Comparison of ENCODE assay signal across 9 mouse cellular contexts in the genomic region with DNA sequence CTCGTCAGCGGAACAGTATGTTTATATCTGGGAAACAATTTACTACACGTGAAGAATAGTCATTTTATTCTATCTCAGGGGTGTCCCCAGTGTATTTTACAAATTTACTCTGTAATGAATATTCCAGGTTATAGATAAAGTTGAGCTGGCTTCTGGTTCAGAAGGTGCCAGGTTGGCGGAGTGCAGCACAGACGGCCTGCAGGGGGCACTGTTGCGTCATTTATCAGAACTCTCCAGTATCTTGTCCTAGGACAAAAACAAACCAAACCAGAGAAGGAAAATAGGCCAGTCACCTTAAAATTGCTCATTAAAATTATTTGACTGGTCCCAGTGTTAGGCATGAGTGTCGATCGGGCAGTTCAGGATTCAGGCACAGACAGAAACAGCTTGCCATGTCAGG.
DNase-seq lines count a peak whose midpoint lies in the region; ATAC-seq and TF ChIP-seq lines count a peak whose summit lies in the region.
"Had no signal": no experiment of that assay in that cellular context is flagged by ENCODE, and none has a peak within 500 bp of the region (broad histone marks: within the 10 kb centered on the region; RNA-seq: fewer than 3 reads in every experiment).

No protein-coding gene starts in this region.

- no peak overlapping the region for H3K4me3 ChIP-seq in liver, embryonic 12.5 days
- H3K4me3 ChIP-seq in forebrain, postnatal 0 days (ENCODE audit: low read depth, low read length): no peak overlapping the region
- no peak overlapping the region for H3K4me3 ChIP-seq in hindbrain, embryonic 14.5 days (replicated peaks; ENCODE audit: low read length)
- no peak overlapping the region for H3K4me3 ChIP-seq in midbrain, embryonic 13.5 days (replicated peaks)
- H3K4me3 ChIP-seq in stomach, postnatal 0 days (ENCODE audit: low read depth, low read length): no peak overlapping the region
- H3K4me3 ChIP-seq: embryonic facial prominence, embryonic 13.5 days had no signal

- no peak for ATAC-seq in liver, embryonic 12.5 days
- ATAC-seq in forebrain, postnatal 0 days: peak; percentile 45; the same call in 1 of the 2 replicates
- ATAC-seq in hindbrain, embryonic 14.5 days (ENCODE audit: low FRiP score): no peak
- 0 out of 2 replicates have a peak, but pooled peaks have one; percentile 9 for ATAC-seq in midbrain, embryonic 13.5 days
- ATAC-seq in stomach, postnatal 0 days (ENCODE audit: low FRiP score, low TSS enrichment): 0 out of 2 replicates have a peak, but pooled peaks have one; percentile 38

- no peak overlapping the region for H3K4me2 ChIP-seq in liver, embryonic 12.5 days
- no peak overlapping the region for H3K4me2 ChIP-seq in forebrain, postnatal 0 days (ENCODE audit: low read depth)
- no peak overlapping the region for H3K4me2 ChIP-seq in hindbrain, embryonic 14.5 days (replicated peaks)
- H3K4me2 ChIP-seq in midbrain, embryonic 13.5 days (replicated peaks): no peak overlapping the region
- H3K4me2 ChIP-seq in stomach, postnatal 0 days (replicated peaks; ENCODE audit: low read depth): no peak overlapping the region
- H3K4me2 ChIP-seq: embryonic facial prominence, embryonic 13.5 days had no signal

- H3K27ac ChIP-seq in liver, embryonic 12.5 days: no peak overlapping the region
- no peak overlapping the region for H3K27ac ChIP-seq in forebrain, postnatal 0 days (ENCODE audit: low read depth, low read length)
- H3K27ac ChIP-seq in hindbrain, embryonic 14.5 days: no peak overlapping the region
- no peak overlapping the region for H3K27ac ChIP-seq in midbrain, embryonic 13.5 days
- no peak overlapping the region for H3K27ac ChIP-seq in stomach, postnatal 0 days (replicated peaks)

- DNase-seq in liver: peak; percentile 72
- peak; percentile 61 for DNase-seq in c-Kit-positive CD71-positive TER-119-negative erythroid progenitor cells, embryonic 14.5 days (ENCODE audit: low read depth)
- peak; percentile 80 for DNase-seq in forebrain, postnatal 0 days
- peak; percentile 88 for DNase-seq in hindbrain, embryonic 14.5 days (ENCODE audit: low spot score)
- peak; percentile 67 to 83 for DNase-seq in left cerebral cortex, postnatal 10 days (ENCODE audit: extremely low spot score in 1 of 2, low spot score in 2 of 2)
- peak; percentile 71 for DNase-seq in stomach, postnatal 0 days (ENCODE audit: low spot score)

- no peaks in the 10 kb centered on the region for H3K9me3 ChIP-seq in liver, embryonic 12.5 days (replicated peaks)
- no peaks in the 10 kb centered on the region for H3K9me3 ChIP-seq in forebrain, postnatal 0 days (ENCODE audit: low read length)
- H3K9me3 ChIP-seq in hindbrain, embryonic 14.5 days (ENCODE audit: control insufficient read depth, low read length): no peaks in the 10 kb centered on the region
- H3K9me3 ChIP-seq in midbrain, embryonic 13.5 days: no peaks in the 10 kb centered on the region
- no peaks in the 10 kb centered on the region for H3K9me3 ChIP-seq in stomach, postnatal 0 days (ENCODE audit: control insufficient read depth, low read length)
- H3K9me3 ChIP-seq: embryonic facial prominence, embryonic 13.5 days had no signal

- WGBS in liver, embryonic 12.5 days (ENCODE audit: insufficient replicate concordance): 39% methylated on average over 8 of the region's 8 CpGs
- 31% methylated on average over 8 of the region's 8 CpGs for WGBS in forebrain, postnatal 0 days
- 26% methylated on average over 8 of the region's 8 CpGs for WGBS in hindbrain, embryonic 14.5 days
- WGBS in midbrain, embryonic 13.5 days: 23% methylated on average over 8 of the region's 8 CpGs
- WGBS in stomach, postnatal 0 days: 32% methylated on average over 8 of the region's 8 CpGs

- no peaks in the 10 kb centered on the region for H3K36me3 ChIP-seq in liver, embryonic 12.5 days
- no peaks in the 10 kb centered on the region for H3K36me3 ChIP-seq in forebrain, postnatal 0 days (ENCODE audit: insufficient read depth)
- H3K36me3 ChIP-seq in hindbrain, embryonic 14.5 days (replicated peaks; ENCODE audit: control insufficient read depth, insufficient read depth): no peaks in the 10 kb centered on the region
- no peaks in the 10 kb centered on the region for H3K36me3 ChIP-seq in midbrain, embryonic 13.5 days
- H3K36me3 ChIP-seq in stomach, postnatal 0 days (ENCODE audit: control insufficient read depth, insufficient read depth, low read length): no peaks in the 10 kb centered on the region
- H3K36me3 ChIP-seq: embryonic facial prominence, embryonic 13.5 days had no signal

- intact Hi-C loops in left cerebral cortex, postnatal 10 days (cut with DNase I): loop anchor here (5.0 to 10.0 kb wide), 2 partner anchors 265 to 823 kb away; a partner anchor contains a TSS

- peak; percentile 80 for TF ChIP-seq CTCF in forebrain, postnatal 0 days (IDR thresholded peaks at IDR 0.05; ENCODE audit: low read depth)
- TF ChIP-seq CTCF in stomach, postnatal 0 days (IDR thresholded peaks at IDR 0.05; ENCODE audit: low read depth): peak; percentile 84

- H3K27me3 ChIP-seq in liver, embryonic 12.5 days (replicated peaks): no peaks in the 10 kb centered on the region
- H3K27me3 ChIP-seq in forebrain, postnatal 0 days (ENCODE audit: insufficient read depth, low read length): no peaks in the 10 kb centered on the region
- H3K27me3 ChIP-seq in hindbrain, embryonic 14.5 days (ENCODE audit: control insufficient read depth, insufficient read depth, low read length): peaks cover 21% of the 10 kb centered on the region
- peaks cover 55% of the 10 kb centered on the region for H3K27me3 ChIP-seq in midbrain, embryonic 13.5 days
- no peaks in the 10 kb centered on the region for H3K27me3 ChIP-seq in stomach, postnatal 0 days (ENCODE audit: control insufficient read depth, insufficient read depth, low read length)

- no peak for TF ChIP-seq EP300 in stomach, postnatal 0 days (optimal IDR thresholded peaks at IDR 0.05)

- H3K4me1 ChIP-seq in liver, embryonic 12.5 days: peaks cover 22% of the 10 kb centered on the region
- peaks cover 8% of the 10 kb centered on the region for H3K4me1 ChIP-seq in forebrain, postnatal 0 days (ENCODE audit: insufficient read depth)
- peaks cover 21% of the 10 kb centered on the region for H3K4me1 ChIP-seq in hindbrain, embryonic 14.5 days (replicated peaks; ENCODE audit: control insufficient read depth, insufficient read depth, low read length)
- H3K4me1 ChIP-seq in midbrain, embryonic 13.5 days (replicated peaks): peaks cover 37% of the 10 kb centered on the region
- H3K4me1 ChIP-seq in stomach, postnatal 0 days (replicated peaks; ENCODE audit: control insufficient read depth, insufficient read depth): no peaks in the 10 kb centered on the region

- H3K9ac ChIP-seq in liver, embryonic 12.5 days: no peak overlapping the region
- H3K9ac ChIP-seq in forebrain, postnatal 0 days: no peak overlapping the region
- H3K9ac ChIP-seq in hindbrain, embryonic 14.5 days: no peak overlapping the region
- no peak overlapping the region for H3K9ac ChIP-seq in midbrain, embryonic 13.5 days (replicated peaks)
- no peak overlapping the region for H3K9ac ChIP-seq in stomach, postnatal 0 days (ENCODE audit: low read length)
- H3K9ac ChIP-seq: embryonic facial prominence, embryonic 13.5 days had no signal

Comparison
In these comparisons a context has a peak if more than half of its experiments do, and no peak if none do; other contexts are left out.
1. ATAC-seq: peak in forebrain, postnatal 0 days (single experiment), midbrain, embryonic 13.5 days (single experiment) and stomach, postnatal 0 days (single experiment); none in liver, embryonic 12.5 days (single experiment) and hindbrain, embryonic 14.5 days (single experiment).
2. Peak in every context shown above with its lines, with median percentiles within 50 percentile points of each other: DNase-seq.